Mouse (Mus musculus) embryo, embryonic 11.5 days (tissue): ENCODE data around the gene Rnf183.

Experiments
- DNase-seq: peaks from one replicate; pipeline ENCODE4 v3.0.0-alpha.2; 2012; ENCODE audit warnings: low read depth, low spot score

Gene Rnf183

GRCm38 (mm10) chr4:62383752-62384151 is 51.3 kb downstream of the Rnf183 start:
- no peak for DNase-seq

GRCm38 (mm10) chr4:62383207-62383606 is 51.8 kb downstream of the Rnf183 start:
- no peak for DNase-seq

- DNase-seq, result no peak
Observed at GRCm38 (mm10) chr4:62379724-62380381, 55.2 kb downstream of the Rnf183 start.
